Mouse (Mus musculus) ES-Bruce4 (cell line): ENCODE results near the gene Kcnj1.

ENCODE experiments used
- CTCF ChIP-seq: IDR thresholded peaks from one replicate; pipeline ENCODE4 v1.8.1; 2011; ENCODE audit warnings: low read depth, low read length
- EP300 ChIP-seq: IDR thresholded peaks from 2 replicates; pipeline ENCODE4 v1.6.1; 2011; ENCODE audit warnings: low read depth, low read length; ENCODE audit not compliant: insufficient read depth

- no peak for TF ChIP-seq CTCF
- TF ChIP-seq EP300: no peak
Observed at GRCm38 (mm10) chr9:32425321-32425720, 53.0 kb downstream of the Kcnj1 start.
